Mouse (Mus musculus) left cerebral cortex, adult 11 months (tissue): Measurements from ENCODE around the gene Olfr25.

Experiments
- DNase-seq: peaks from one replicate; pipeline ENCODE4 v3.0.0; 2022; ENCODE audit warnings: low spot score

Gene Olfr25

GRCm38 (mm10) chr9:38328760-38329159 lies at the start of gene Olfr25:
Gene Olfr25 (plus strand): TSS chr9:38329060.
- no peak for DNase-seq

DNA sequence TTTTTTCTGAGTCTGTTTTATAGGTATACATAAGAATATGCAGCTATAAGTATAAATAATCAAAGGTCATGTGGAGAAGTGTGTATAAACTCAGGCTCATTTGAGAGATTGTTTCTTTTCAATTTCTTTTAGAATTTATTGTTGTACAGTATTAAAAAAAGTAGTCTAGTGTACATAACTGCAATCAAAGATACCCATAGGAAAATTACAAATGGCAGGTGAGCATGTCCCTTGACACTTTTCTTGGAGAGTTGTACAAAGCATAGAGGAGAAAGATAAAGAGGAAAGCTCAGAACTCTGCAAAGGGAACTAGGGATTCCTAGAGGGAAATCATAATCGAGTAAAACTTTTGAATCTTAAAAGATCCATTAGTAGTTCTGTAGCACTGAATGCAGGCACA lies 38.1 kb upstream of the Olfr25 start, which contains the start of gene Olfr896-ps1:
TSS of gene Olfr896-ps1 (plus strand) at position 301 of the 400 bp plus-strand sequence.
- DNase-seq: no peak

DNA sequence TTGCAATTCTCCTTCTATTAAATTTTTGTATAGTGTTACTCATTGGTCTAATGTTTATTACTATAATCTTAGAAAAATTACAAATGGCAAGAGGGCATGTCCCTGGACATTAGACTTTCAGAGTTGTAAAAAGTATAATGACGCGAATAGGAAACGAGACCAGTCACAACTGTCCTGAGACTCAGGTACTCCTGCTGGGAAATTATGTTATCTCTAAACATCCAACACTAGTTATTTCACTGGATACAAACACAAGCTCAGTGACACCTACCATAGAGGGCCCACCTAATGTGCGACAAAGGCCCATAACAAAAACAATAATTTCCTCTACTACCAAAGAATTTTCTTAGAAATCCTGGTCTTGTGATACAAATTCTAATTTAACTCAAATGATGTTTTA lies 19.3 kb downstream of the Olfr25 start, which contains the start of gene Olfr898:
TSS of gene Olfr898 (plus strand) at position 301 of the 400 bp plus-strand sequence.
- DNase-seq: no peak

GRCm38 (mm10) chr9:38366596-38366995 lies 37.7 kb downstream of the Olfr25 start, which contains the start of gene Olfr250:
Gene Olfr250 (plus strand): TSS chr9:38366896.
- DNase-seq: no peak

GRCm38 (mm10) chr9:38376786-38377185 lies 47.9 kb downstream of the Olfr25 start, which contains the start of gene Olfr251:
Gene Olfr251 (plus strand): TSS chr9:38377086.
- DNase-seq: no peak
